Mouse (Mus musculus) MEL (cell line): ENCODE data around the gene Dpp4.

Experiments used
- CHD1 ChIP-seq: IDR thresholded peaks from 2 replicates; pipeline ENCODE4 v1.6.1; 2012; ENCODE audit warnings: low read depth, mild to moderate bottlenecking, inconsistent platforms, low read length, improper control_type of control experiment
- CHD2 ChIP-seq: IDR thresholded peaks from 2 replicates; pipeline ENCODE4 v1.6.1; 2011; ENCODE audit warnings: low read length, improper control_type of control experiment
- CTCF ChIP-seq, 3 experiments: IDR thresholded peaks in 2 of 3; conservative IDR thresholded peaks in 1 of 3; 2 replicates each; pipeline ENCODE4 v1.5.1; 2011 to 2012; ENCODE audit warnings: low read length in 3 of 3, low read depth in 2 of 3, mild to moderate bottlenecking in 2 of 3, improper control_type of control experiment in 1 of 3, inconsistent platforms in 1 of 3, mixed read lengths in 1 of 3, moderate library complexity in 1 of 3; ENCODE audit not compliant: control insufficient read depth in 1 of 3, insufficient read depth in 1 of 3, poor library complexity in 1 of 3, severe bottlenecking in 1 of 3
- MEF2A ChIP-seq: IDR thresholded peaks from 2 replicates; pipeline ENCODE4 v1.6.1; 2014; ENCODE audit warnings: low read depth, mild to moderate bottlenecking, inconsistent platforms, low read length, improper control_type of control experiment; ENCODE audit not compliant: poor library complexity, insufficient replicate concordance, severe bottlenecking; ENCODE audit errors: extremely low read depth
- POLR2AphosphoS2 ChIP-seq: IDR thresholded peaks from 2 replicates; pipeline ENCODE4 v1.6.1; 2011; ENCODE audit warnings: low read length, improper control_type of control experiment
- POLR2AphosphoS5 ChIP-seq: IDR thresholded peaks from 2 replicates; pipeline ENCODE4 v1.6.1; 2012; ENCODE audit warnings: low read depth, borderline replicate concordance, mild to moderate bottlenecking, inconsistent platforms, low read length, moderate library complexity, mixed read lengths
- USF1 ChIP-seq: IDR thresholded peaks from 2 replicates; pipeline ENCODE4 v1.6.1; 2014; ENCODE audit warnings: low read depth, mild to moderate bottlenecking, inconsistent platforms, low read length, improper control_type of control experiment, moderate library complexity
- ZMIZ1 ChIP-seq: IDR thresholded peaks from 2 replicates; pipeline ENCODE4 v1.6.1; 2012; ENCODE audit warnings: low read depth, mild to moderate bottlenecking, inconsistent platforms, low read length, improper control_type of control experiment, moderate library complexity

GRCm38 (mm10) chr2:62403556-62404135 is 8.4 kb downstream of the Dpp4 start:
- TF ChIP-seq CTCF (IDR thresholded peaks at IDR 0.05 in 2 of 3, conservative IDR thresholded peaks at IDR 0.05 in 1 of 3; ENCODE audit: control insufficient read depth in 1 of 3, insufficient read depth in 1 of 3, low read depth in 2 of 3, low read length in 3 of 3, poor library complexity in 1 of 3, severe bottlenecking in 1 of 3) (no peak), POLR2AphosphoS5 (no peak), ZMIZ1 (no peak), USF1 (no peak), CHD1 (no peak), POLR2AphosphoS2 (no peak), CHD2 (no peak), MEF2A (no peak)
